Mouse (Mus musculus) MN1 (cell line): ENCODE measurements at regions not wholly inside any gene's neighbourhood (a gene's known extent, or its start where the extent isn't known, plus 50 kb on each side); places are given as distances from the start of the nearest gene placed in this dataset.
A peak's percentile ranks its signal among the peaks of the same experiment; 100 is the strongest.

Experiments used
- DNase-seq: peaks from one replicate; pipeline ENCODE4 v3.0.0-alpha.2; 2016; ENCODE audit warnings: low spot score

GRCm38 (mm10) chr8:125619336-125619906 is 49.8 kb upstream of the Sipa1l2 start:
- peak; percentile 95 for DNase-seq
